Mouse (Mus musculus) left cerebral cortex, adult 9 months (tissue): ENCODE results near the gene Gm10142.
"Not testable (repeated sequence)": the region's sequence is repeated elsewhere in the genome, so short reads cannot be mapped to it uniquely, and the experiment has no call there.

Experiments
- DNase-seq, 2 experiments: peaks; one replicate each; pipeline ENCODE4 v3.0.0; 2022; ENCODE audit warnings: low spot score in 2 of 2

The Gm10142 gene

GRCm38 (mm10) chr10:77715507-77715906, at the start of gene Gm10142:
Gm10142 (plus strand) TSS chr10:77715807.
- DNase-seq, result no peak

- no peak for DNase-seq
Measured at GRCm38 (mm10) chr10:77666342-77666741, 49.3 kb upstream of the Gm10142 start.

DNA sequence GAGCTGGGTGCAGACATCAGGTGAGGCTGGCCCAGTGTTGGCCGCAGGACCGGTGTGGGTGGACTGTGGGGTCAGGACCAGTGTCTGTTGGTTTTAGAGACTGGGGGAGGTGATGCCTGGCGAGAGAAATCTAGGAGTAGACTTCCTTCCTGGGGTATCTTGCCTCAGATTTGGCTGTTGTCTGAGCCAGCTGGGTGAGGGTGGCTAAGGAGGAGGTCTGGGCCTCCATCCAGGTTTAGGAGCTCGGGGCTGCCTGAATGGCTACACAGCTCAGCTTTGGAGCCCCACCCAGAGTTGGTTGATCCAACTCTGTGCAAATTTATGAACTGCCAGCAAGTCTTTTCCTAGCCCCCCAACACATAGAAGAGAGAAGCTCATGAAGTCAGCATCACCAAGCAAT, 48.2 kb upstream of the Gm10142 start:
- peak in 1 of 2 experiments; percentile 43 for DNase-seq

DNA sequence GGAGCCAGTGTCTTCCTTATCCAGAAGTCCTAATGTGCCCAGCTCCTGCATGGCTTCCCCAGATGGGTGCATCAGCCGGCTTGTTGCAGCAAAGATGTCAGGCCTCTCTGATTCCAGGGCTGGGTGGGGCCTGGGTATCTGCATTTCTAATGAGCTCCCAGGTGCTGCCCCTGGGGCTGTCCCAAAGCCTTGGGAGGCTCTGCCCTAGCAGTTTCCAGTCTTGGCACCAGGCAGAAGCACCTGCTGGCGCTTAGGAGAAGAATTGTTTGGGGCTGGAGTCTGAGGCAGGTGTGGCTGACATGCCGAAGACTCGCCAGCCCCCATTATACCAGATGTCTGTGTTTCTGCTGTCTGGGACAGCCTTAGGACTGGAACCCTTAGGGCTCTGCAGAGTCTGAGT, 44.9 kb upstream of the Gm10142 start:
- no peak for DNase-seq

GRCm38 (mm10) chr10:77671519-77671918, 44.1 kb upstream of the Gm10142 start:
- DNase-seq, result no peak

DNA sequence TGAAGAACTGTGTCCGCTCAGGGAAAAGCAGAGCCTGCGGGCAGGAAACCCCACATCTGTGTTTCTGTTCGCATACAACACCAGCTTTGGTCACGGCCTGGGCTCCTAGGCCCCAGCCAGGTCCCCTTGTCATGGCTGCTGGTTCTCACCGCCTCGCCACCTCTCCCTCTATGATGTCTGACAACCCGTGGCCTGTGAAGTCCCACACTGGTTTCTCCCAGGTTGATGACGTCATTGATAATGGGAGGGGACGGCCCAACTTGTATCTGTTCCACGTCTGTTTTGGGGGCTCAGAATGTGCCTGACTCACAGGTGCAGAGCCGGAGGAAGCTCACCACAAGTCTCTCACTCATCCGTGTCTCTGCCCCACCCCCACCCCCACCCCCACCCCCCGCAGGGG, 41.8 kb upstream of the Gm10142 start:
- no peak for DNase-seq

- no peak for DNase-seq
Measured at GRCm38 (mm10) chr10:77677562-77677961, 38.0 kb upstream of the Gm10142 start.

DNA sequence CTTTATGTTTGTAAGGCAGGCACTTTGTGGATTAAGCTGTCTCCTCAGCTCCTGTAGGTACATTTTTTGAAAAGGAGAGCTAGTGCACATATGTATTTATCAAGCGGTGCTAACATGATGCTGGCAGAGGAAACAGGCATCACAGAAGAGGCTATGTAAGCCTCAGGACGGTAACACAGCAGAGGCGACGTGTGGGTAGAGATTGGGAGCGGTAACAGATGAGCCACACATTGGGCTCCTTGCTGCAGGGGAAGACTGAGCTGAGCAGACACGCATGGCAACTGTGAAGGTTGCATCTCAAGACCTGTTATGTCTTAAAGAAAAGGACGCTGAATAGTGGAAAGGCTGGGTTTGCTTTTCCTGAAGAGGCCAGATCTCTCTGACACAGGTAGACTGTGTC, 32.6 kb upstream of the Gm10142 start:
- DNase-seq, result peak in 1 of 2 experiments; percentile 31

- DNase-seq, result no peak
Measured at GRCm38 (mm10) chr10:77684181-77684580, 31.4 kb upstream of the Gm10142 start.

DNA sequence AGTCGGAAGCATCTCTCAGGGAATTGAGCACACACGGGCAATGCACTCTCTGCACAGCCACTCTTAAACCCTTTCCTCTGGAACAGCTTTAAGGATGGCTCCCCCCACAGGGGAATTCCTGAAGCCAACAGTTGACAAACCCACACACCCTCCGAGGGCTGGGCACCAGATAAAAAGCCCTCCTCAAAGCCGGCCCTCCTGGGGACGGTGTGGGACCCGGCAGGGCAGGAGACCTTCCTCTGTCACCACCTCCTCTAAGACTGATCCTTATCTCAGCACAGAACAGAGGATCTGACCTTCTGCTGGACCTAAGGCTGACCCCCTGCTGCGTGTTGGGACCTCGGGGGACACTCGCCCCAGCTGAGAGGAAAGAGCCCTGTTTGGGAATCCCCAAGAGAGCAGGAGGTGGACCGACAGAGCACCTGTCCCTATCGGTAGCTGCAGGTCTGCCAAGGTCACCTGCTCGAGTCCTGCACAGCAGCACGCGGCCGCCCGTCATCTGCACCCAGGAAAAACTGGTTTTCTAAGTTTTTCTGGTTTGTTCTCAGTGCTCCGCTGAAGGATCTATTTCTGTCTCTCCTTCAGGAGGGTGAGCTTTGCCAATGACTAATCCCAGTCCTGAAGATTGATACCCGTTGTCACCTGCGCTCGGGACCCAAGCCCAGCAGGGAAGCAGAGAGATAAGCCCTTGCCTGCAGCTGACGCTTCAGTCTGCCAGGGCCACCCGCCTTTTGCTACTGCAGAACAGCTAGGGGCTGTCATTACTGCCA, 29.5 kb upstream of the Gm10142 start, which contains the start of gene Tspear:
Gene Tspear (plus strand): TSS at position 675 of the 770 bp plus-strand sequence.
- DNase-seq, result no peak

GRCm38 (mm10) chr10:77687021-77687420, 28.6 kb upstream of the Gm10142 start:
- DNase-seq, result no peak

DNA sequence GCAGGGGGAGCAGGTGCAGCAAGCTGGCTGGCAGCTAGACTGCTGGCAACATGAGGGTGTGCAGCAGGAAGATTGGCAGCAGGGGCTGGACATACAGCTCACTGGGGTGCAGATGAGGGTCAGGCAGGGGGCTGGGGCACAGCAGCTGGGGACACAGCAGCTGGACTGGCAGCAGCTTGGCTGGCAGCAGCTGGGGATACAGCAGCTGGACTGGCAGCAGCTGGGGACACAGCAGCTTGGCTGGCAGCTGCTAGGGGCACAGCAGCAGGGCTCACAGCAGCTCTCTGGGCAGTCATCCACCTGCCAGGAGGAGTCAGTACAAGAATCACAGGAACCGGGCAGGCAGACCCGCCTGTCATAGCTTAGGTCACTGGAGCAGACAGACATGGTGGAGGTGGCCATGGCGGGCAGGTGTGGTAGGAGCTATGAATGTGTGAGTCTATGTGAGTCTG, 25.2 kb upstream of the Gm10142 start, which contains the start of gene Gm19402:
Gene Gm19402 (minus strand): TSS at position 402 of the 452 bp plus-strand sequence.
- DNase-seq, result not testable (repeated sequence)

GRCm38 (mm10) chr10:77697133-77697532, 18.5 kb upstream of the Gm10142 start, which contains the start of gene Gm9508:
Gm9508 (minus strand) TSS chr10:77697233.
- no peak for DNase-seq

DNA sequence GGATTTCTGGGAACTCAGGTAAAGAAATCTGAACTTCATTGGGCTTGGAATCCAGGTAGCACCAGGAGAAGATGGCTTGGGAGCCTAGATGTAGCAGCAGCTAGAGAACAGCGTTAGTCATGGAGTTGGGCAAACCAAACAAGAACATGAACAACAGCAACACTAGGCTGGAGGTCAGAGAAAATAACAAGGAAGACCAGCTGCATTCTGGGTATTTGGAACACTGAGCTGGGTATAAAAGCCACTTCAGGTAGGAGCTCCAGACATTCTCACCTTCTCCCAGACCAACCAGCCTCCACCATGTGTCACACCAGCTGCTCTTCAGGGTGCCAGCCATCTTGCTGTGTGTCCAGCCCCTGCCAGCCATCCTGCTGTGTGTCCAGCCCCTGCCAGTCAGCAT, 9.3 kb upstream of the Gm10142 start, which contains the start of gene Gm10272:
Gene Gm10272 (plus strand): TSS at position 301 of the 400 bp plus-strand sequence.
- DNase-seq, result no peak

- no peak for DNase-seq
Measured at GRCm38 (mm10) chr10:77709831-77710230, 5.8 kb upstream of the Gm10142 start.

GRCm38 (mm10) chr10:77711157-77711556, 4.5 kb upstream of the Gm10142 start, which contains the start of gene Gm10024:
Gm10024 (plus strand) TSS chr10:77711457.
- DNase-seq, result not testable (repeated sequence)

DNA sequence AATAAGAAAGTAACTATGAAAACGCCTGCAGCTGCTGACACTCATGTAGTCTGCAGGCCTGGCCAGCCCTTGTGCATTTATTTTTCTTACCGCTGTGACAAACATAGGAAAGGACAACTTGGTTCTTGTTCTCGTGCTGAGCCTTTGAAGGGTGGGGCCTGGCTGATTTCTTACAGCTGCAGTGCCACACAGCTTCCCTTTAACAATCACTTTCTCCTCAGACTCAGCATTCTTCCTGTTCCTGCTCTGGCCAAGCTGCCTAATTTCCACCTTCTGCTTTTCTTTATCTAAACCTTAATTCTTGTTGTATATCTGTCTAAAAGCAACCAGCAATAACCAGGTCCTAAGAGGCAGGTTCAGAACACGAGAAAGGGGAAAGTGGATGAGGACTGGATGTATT, 1.9 kb upstream of the Gm10142 start:
- DNase-seq, result no peak

GRCm38 (mm10) chr10:77720299-77720698, 4.7 kb downstream of the Gm10142 start, which contains the start of gene Krtap12-1:
Krtap12-1 (plus strand) TSS chr10:77720599.
- not testable (repeated sequence) for DNase-seq

- no peak for DNase-seq
Measured at GRCm38 (mm10) chr10:77724855-77725254, 9.2 kb downstream of the Gm10142 start.

DNA sequence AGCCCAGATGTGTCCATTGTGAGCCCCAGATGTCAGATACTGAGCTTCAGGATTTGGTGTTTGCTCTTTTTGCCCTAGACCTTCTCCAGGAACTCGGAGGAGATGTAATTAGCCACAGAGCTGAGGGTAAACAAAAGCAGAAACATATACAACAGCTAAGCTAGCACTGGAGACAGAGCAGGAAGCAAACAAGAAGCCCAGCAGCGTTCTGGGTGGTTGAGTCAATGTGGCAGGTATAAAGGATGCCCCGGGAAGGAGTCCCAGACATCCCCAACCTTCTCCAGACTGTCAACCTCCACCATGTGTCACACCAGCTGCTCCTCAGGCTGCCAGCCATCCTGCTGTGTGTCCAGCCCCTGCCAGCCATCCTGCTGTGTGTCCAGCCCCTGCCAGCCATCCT, 10.6 kb downstream of the Gm10142 start, which contains the start of gene Gm10100:
Gene Gm10100 (plus strand): TSS at position 301 of the 400 bp plus-strand sequence.
- no peak for DNase-seq

GRCm38 (mm10) chr10:77728280-77728679, 12.7 kb downstream of the Gm10142 start:
- no peak for DNase-seq

GRCm38 (mm10) chr10:77729241-77729640, 13.6 kb downstream of the Gm10142 start:
- DNase-seq, result no peak

- no peak for DNase-seq
Measured at GRCm38 (mm10) chr10:77735928-77736327, 20.3 kb downstream of the Gm10142 start.
